Mouse (Mus musculus): ENCODE results near the gene Chchd1.
A peak's percentile ranks its signal among the peaks of the same experiment; 100 is the strongest.
"Not testable (repeated sequence)": the region's sequence is repeated elsewhere in the genome, so short reads cannot be mapped to it uniquely, and the experiment has no call there.

The Chchd1 gene

GRCm38 (mm10) chr14:20686576-20686975 is 16.2 kb upstream of the Chchd1 start:
- no peak for DNase-seq (ENCODE audit: low spot score in 2 of 2)

- no peak for DNase-seq (ENCODE audit: low spot score in 2 of 2)
Measured at GRCm38 (mm10) chr14:20689009-20689408, 13.8 kb upstream of the Chchd1 start.

GRCm38 (mm10) chr14:20691772-20692171 is 11.0 kb upstream of the Chchd1 start:
- DNase-seq (ENCODE audit: low spot score in 2 of 2), result no peak

- no peak for DNase-seq (ENCODE audit: low spot score in 2 of 2)
Measured at GRCm38 (mm10) chr14:20693589-20694101, 9.2 kb upstream of the Chchd1 start.

- DNase-seq (ENCODE audit: low spot score in 2 of 2), result no peak
Measured at GRCm38 (mm10) chr14:20694185-20694883, 8.5 kb upstream of the Chchd1 start.

- DNase-seq (ENCODE audit: low spot score in 2 of 2), result peak; percentile 77 to 81
Measured at GRCm38 (mm10) chr14:20694884-20695760, 7.7 kb upstream of the Chchd1 start, which contains the start of gene Fut11. Gene Fut11, plus strand, starts transcription at chr14:20694968.

- DNase-seq (ENCODE audit: low spot score in 2 of 2), result no peak
Measured at GRCm38 (mm10) chr14:20695761-20696520, 6.9 kb upstream of the Chchd1 start.

- DNase-seq (ENCODE audit: low spot score in 2 of 2), result no peak
Measured at GRCm38 (mm10) chr14:20696986-20697385, 5.8 kb upstream of the Chchd1 start.

- no peak for DNase-seq (ENCODE audit: low spot score in 2 of 2)
Measured at GRCm38 (mm10) chr14:20698515-20698914, 4.3 kb upstream of the Chchd1 start.

- DNase-seq (ENCODE audit: low spot score in 2 of 2), result no peak
Measured at GRCm38 (mm10) chr14:20700362-20700761, 2.4 kb upstream of the Chchd1 start.

- no peak for DNase-seq (ENCODE audit: low spot score in 2 of 2)
Measured at GRCm38 (mm10) chr14:20701554-20701953, 1.3 kb upstream of the Chchd1 start.

GRCm38 (mm10) chr14:20702096-20702740 is 588 bp upstream of the Chchd1 start:
- DNase-seq (ENCODE audit: low spot score in 2 of 2), result no peak

GRCm38 (mm10) chr14:20703461-20703860 is 655 bp downstream of the Chchd1 start:
- DNase-seq (ENCODE audit: low spot score in 2 of 2), result not testable (repeated sequence)

GRCm38 (mm10) chr14:20707201-20708190 is 4.7 kb downstream of the Chchd1 start, which contains the start of gene Zswim8:
Gene Zswim8, plus strand, starts transcription at chr14:20707552.
- DNase-seq (ENCODE audit: low spot score in 2 of 2), result peak; percentile 85 to 86

- DNase-seq (ENCODE audit: low spot score in 2 of 2), result no peak
Measured at GRCm38 (mm10) chr14:20708239-20708638, 5.4 kb downstream of the Chchd1 start.

GRCm38 (mm10) chr14:20713832-20714231 is 11.0 kb downstream of the Chchd1 start:
- DNase-seq (ENCODE audit: low spot score in 2 of 2), result no peak

GRCm38 (mm10) chr14:20718443-20718842 is 15.6 kb downstream of the Chchd1 start:
- no peak for DNase-seq (ENCODE audit: low spot score in 2 of 2)

GRCm38 (mm10) chr14:20719767-20720166 is 17.0 kb downstream of the Chchd1 start:
- no peak for DNase-seq (ENCODE audit: low spot score in 2 of 2)

GRCm38 (mm10) chr14:20721371-20721770 is 18.6 kb downstream of the Chchd1 start:
- no peak for DNase-seq (ENCODE audit: low spot score in 2 of 2)

- no peak for DNase-seq (ENCODE audit: low spot score in 2 of 2)
Measured at GRCm38 (mm10) chr14:20723006-20723405, 20.2 kb downstream of the Chchd1 start.
